Mouse (Mus musculus) hindbrain, embryonic 16.5 days (tissue): ENCODE measurements around the gene Vwc2. TPM values are rescaled to one million over a fixed set of nuclear protein-coding genes. Genes with fewer than 3 reads are reported as not detected.

Source experiments
- ATAC-seq: fragments of 200-750 bp; cut with Nextera tagmentation; 2 replicates; pipeline ENCODE4 v1.8.0; 2017; ENCODE audit warnings: moderate TSS enrichment, moderate library complexity
- H3K27ac ChIP-seq: fragments of 300-500 bp; sonication (generic); 2 replicates; pipeline ENCODE4 v1.5.1; 2014; ENCODE audit warnings: low read depth, mild to moderate bottlenecking, control low read depth, low read length, moderate library complexity
- H3K27me3 ChIP-seq: fragments of 300-500 bp; sonication (generic); replicated peaks from 2 replicates; pipeline ENCODE4 v1.6.1; 2014; ENCODE audit warnings: low read length; ENCODE audit not compliant: control insufficient read depth, insufficient read depth
- H3K36me3 ChIP-seq: fragments of 300-500 bp; sonication (generic); 2 replicates; pipeline ENCODE4 v1.6.1; 2014; ENCODE audit warnings: mild to moderate bottlenecking, low read length, moderate library complexity, mixed read lengths; ENCODE audit not compliant: control insufficient read depth, insufficient read depth
- H3K4me1 ChIP-seq: fragments of 300-500 bp; sonication (generic); 2 replicates; pipeline ENCODE4 v1.6.1; 2014; ENCODE audit warnings: low read depth, low read length; ENCODE audit not compliant: control insufficient read depth, insufficient read depth
- H3K4me2 ChIP-seq: fragments of 300-500 bp; sonication (generic); 2 replicates; pipeline ENCODE4 v1.6.1; 2014; ENCODE audit warnings: mild to moderate bottlenecking, low read length, control low read depth, moderate library complexity
- H3K4me3 ChIP-seq: fragments of 300-500 bp; sonication (generic); 2 replicates; pipeline ENCODE4 v1.5.1; 2014; ENCODE audit warnings: mild to moderate bottlenecking, low read length, control low read depth, moderate library complexity
- H3K9ac ChIP-seq: fragments of 300-500 bp; sonication (generic); 2 replicates; pipeline ENCODE4 v1.6.1; 2014; ENCODE audit warnings: low read depth, mild to moderate bottlenecking, control low read depth, low read length, moderate library complexity
- H3K9me3 ChIP-seq: fragments of 300-500 bp; sonication (generic); 2 replicates; pipeline ENCODE4 v1.6.1; 2014; ENCODE audit warnings: mild to moderate bottlenecking, low read length, moderate library complexity; ENCODE audit not compliant: control insufficient read depth
- WGBS: fragments of 180-500 bp; shearing (Covaris S2); extraction: QIAGEN DNeasy Blood & Tissue Kit; methylation state at CpG from one replicate; pipeline ENCODE4 v1.1.7; 2014; 5-methylcytosine and 5-hydroxymethylcytosine counted together
- polyA plus RNA-seq: library from polyadenylated mRNA; unstranded; fragments of >200 nt; fragmentation: Nextera tagmentation; extraction: Ambion mirVana; gene quantifications from 2 replicates; pipeline ENCODE4 v1.2.1, GENCODE M21; 2015

Vwc2 gene
- polyA plus RNA-seq, result 9.3 and 12.1 TPM in 2 replicates

DNA sequence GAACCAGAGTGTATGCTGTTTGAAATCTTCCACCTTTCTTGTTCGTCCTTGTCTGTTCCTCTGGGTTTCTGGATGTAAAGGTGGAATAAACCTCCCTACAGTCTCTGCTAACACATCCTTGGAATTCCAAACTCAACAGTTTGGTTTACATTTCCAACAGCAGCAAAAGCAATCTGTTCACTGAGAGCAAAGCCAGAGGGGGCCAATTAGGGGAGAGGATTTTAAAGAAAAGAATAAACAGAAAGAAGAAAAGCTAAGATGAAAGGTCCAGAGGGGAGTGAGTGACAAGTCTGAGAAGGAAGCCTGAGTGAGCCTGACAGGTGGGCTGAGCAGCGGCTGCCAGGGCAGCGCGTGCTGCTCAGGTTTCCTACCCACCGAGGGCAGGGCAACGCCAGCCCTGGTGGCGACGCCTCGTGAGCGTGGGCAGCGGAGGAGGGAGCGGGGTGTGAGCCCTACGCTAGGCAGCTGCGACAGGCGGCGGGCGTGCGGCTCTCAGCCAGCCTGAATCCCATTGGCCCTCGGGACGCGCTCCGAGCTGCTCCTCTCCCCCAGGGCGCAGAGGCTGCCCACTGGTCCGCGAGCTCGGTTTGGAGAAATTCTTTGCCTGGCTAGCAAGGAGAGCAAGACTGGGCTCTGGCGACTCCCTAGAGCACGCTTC is at the start of gene Vwc2:
Gene Vwc2, plus strand, starts transcription at position 648 of the 658 bp plus-strand sequence.
- peak; percentile 70 for ATAC-seq
- H3K27ac ChIP-seq, result peak within 1 kb of the TSS; percentile 41; the same call in 1 of the 2 replicates
- peak within 1 kb of the TSS; percentile 65 for H3K4me3 ChIP-seq
- under 1% methylated on average over 25 of the region's 28 CpGs for WGBS
- no peaks in the 10 kb centered on the region for H3K36me3 ChIP-seq
- peaks cover 8% of the 10 kb centered on the region for H3K27me3 ChIP-seq
- peak within 1 kb of the TSS; percentile 76 for H3K9ac ChIP-seq
- no peaks in the 10 kb centered on the region for H3K9me3 ChIP-seq
- H3K4me1 ChIP-seq, result peaks cover 18% of the 10 kb centered on the region
- peak within 1 kb of the TSS; percentile 95 for H3K4me2 ChIP-seq

DNA sequence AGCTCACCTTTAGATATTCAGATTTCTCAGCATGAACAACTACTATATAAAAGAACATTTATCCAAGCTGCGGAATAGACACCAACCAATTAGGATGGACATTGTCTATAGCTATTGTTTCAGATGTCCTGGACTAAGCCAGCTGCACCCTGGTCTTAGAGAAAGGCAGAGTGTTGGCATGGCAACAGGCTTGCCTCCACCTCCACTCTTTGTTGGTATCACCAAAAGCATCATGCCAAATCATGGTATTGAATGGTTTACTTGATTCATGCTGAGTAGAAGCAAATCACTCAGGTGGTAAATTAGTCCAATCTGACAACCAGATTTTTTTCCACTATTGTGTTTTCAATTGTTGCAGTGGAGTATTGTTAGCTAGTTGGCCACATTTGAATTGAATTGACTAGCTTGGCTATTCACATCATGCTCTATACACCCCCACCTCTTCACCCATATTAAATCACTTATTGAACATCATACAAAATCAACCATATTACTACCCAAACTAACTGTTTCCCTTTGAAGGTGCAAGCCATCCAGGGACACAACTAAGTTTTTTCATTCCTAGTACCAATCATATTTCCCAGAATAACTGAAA is 25.8 kb upstream of the Vwc2 start:
- no peak overlapping the region for H3K27ac ChIP-seq
- no peak overlapping the region for H3K4me3 ChIP-seq
- no peak overlapping the region for H3K9ac ChIP-seq
- H3K27me3 ChIP-seq, result no peaks in the 10 kb centered on the region
- no peak for ATAC-seq
- 17% methylated on average over 1 of the region's 1 CpGs for WGBS
- no peak overlapping the region for H3K4me2 ChIP-seq
- H3K9me3 ChIP-seq, result no peaks in the 10 kb centered on the region
- no peaks in the 10 kb centered on the region for H3K4me1 ChIP-seq
- no peaks in the 10 kb centered on the region for H3K36me3 ChIP-seq

DNA sequence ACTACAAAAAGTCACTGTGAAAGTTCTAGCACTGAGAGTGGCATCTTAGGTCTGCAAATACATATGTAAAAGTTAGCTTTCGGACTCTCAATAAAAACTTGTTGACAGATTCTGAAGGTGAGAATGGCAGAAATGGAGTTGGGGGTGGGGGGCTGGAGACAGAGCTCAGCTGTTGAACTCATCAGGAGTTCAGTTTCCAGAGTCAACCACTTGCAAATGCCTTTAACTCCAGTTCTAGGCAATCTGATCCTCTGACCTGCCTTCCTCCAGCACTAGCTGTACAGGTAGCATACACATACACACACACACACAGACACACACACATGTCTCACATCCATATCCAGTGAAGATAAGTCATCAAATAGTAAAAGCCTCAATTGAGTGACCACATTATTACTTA is 16.4 kb upstream of the Vwc2 start:
- H3K9me3 ChIP-seq, result peaks cover 3% of the 10 kb centered on the region; the same call in 1 of the 2 replicates
- no peak for ATAC-seq

DNA sequence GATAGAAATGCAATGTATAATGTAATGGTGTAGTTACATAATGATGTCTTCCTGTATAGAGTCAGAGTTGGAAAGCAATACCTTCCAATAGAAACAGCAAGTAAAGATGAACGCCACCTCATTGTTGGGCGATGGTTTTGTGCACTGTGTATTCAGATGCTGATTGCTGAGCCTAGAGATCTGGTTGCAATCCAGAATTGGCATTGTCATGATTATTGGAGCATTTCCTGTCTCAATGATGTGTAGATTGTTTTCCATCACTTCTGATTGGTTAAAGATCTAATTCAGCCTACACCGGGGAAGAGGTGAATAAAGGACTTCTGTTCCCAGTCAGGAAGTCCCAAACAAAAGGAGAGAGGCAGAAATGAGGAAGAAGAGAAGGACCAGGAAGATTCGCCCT is 15.7 kb upstream of the Vwc2 start:
- H3K4me3 ChIP-seq, result no peak overlapping the region
- H3K9me3 ChIP-seq, result peaks cover 3% of the 10 kb centered on the region; the same call in 1 of the 2 replicates
- H3K27ac ChIP-seq, result no peak overlapping the region
- WGBS, result 64% methylated on average over 4 of the region's 4 CpGs
- no peak overlapping the region for H3K4me2 ChIP-seq
- ATAC-seq, result no peak
- H3K27me3 ChIP-seq, result no peaks in the 10 kb centered on the region
- no peak overlapping the region for H3K9ac ChIP-seq
- H3K36me3 ChIP-seq, result no peaks in the 10 kb centered on the region
- no peaks in the 10 kb centered on the region for H3K4me1 ChIP-seq

More for the DNA sequence above, 16.4 kb upstream of the Vwc2 start:
- Histone ChIP-seq H3K27ac (no peak overlapping the region), H3K9ac (no peak overlapping the region), H3K4me2 (no peak overlapping the region), H3K4me1 (no peaks in the 10 kb centered on the region), H3K4me3 (no peak overlapping the region), H3K27me3 (no peaks in the 10 kb centered on the region), H3K36me3 (no peaks in the 10 kb centered on the region)
- 100% methylated on average over 1 of the region's 1 CpGs for WGBS

DNA sequence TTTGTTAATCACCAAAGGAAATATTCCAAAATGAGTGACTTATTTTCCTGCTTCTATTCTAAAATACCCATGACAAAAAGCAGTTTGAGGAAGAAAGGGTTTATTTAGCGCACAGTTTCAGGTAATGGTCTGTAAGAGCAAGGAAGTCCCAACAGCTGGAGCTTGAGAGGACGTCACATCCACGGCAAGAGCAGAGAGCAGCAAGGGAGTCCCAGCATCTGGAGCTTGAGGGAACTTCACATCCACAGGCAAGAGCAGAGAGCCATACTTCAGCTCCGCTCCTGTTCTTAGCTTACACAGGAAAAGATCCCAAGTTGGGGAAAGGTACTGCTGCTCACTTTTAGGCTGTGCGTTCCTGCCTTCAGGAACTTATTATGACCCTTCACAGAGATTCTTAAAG is 15.0 kb upstream of the Vwc2 start:
- Histone ChIP-seq H3K27me3 (no peaks in the 10 kb centered on the region), H3K4me2 (no peak overlapping the region), H3K9ac (no peak overlapping the region), H3K4me3 (no peak overlapping the region), H3K27ac (no peak overlapping the region), H3K9me3 (peaks cover 3% of the 10 kb centered on the region; the same call in 1 of the 2 replicates), H3K36me3 (no peaks in the 10 kb centered on the region), H3K4me1 (no peaks in the 10 kb centered on the region)
- 90% methylated on average over 5 of the region's 5 CpGs for WGBS
- no peak for ATAC-seq

DNA sequence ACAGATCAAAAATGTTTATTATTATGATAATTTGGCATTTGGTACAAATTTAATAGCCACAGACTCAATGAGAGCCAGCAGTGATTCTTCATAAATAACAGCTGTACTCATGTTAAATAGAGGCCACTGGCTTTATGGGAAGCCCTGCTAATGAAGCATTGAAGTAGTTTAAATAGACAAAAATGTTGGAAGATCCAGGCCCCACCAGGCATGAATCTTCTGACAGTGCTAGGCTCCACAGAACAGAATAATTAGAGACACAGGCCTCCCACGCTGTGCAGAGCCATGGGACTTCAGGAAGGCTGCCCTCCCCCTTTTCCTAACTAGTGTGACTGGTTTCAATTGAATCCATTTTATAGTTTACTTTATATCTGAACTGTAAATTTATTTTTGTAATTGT is 11.8 kb upstream of the Vwc2 start:
- Histone ChIP-seq H3K27me3 (no peaks in the 10 kb centered on the region), H3K9me3 (peaks cover 3% of the 10 kb centered on the region; the same call in 1 of the 2 replicates), H3K4me3 (no peak overlapping the region), H3K36me3 (no peaks in the 10 kb centered on the region), H3K27ac (no peak overlapping the region), H3K4me1 (no peaks in the 10 kb centered on the region), H3K4me2 (no peak overlapping the region), H3K9ac (no peak overlapping the region)
- WGBS, result 25% methylated on average over 1 of the region's 1 CpGs
- peak; percentile 82 for ATAC-seq

DNA sequence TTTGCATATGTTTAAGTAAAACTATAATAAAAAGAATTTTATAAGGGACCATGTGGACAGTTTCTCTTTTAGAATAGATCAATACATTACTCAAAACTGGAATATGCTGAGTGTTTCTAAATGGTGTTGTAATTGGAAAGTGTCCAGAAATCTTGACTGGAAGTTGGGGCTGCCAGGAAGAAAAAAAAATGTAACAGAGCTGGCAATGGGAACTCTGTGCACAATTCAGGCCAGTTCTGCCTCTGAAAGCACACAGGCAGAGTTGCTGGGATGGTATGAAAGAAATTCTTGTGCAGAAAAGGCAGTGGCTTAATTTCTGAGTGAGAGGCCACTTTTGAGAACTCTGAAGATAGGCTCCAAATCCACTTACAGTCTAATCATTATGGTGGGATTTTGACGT is 11.4 kb upstream of the Vwc2 start:
- no peak overlapping the region for H3K9ac ChIP-seq
- H3K9me3 ChIP-seq, result peaks cover 3% of the 10 kb centered on the region; the same call in 1 of the 2 replicates
- no peaks in the 10 kb centered on the region for H3K27me3 ChIP-seq
- no peak overlapping the region for H3K4me2 ChIP-seq
- no peaks in the 10 kb centered on the region for H3K4me1 ChIP-seq
- no peak overlapping the region for H3K4me3 ChIP-seq
- WGBS, result 50% methylated on average over 1 of the region's 1 CpGs
- H3K36me3 ChIP-seq, result no peaks in the 10 kb centered on the region
- ATAC-seq, result peak; percentile 70; the same call in 1 of the 2 replicates
- no peak overlapping the region for H3K27ac ChIP-seq

DNA sequence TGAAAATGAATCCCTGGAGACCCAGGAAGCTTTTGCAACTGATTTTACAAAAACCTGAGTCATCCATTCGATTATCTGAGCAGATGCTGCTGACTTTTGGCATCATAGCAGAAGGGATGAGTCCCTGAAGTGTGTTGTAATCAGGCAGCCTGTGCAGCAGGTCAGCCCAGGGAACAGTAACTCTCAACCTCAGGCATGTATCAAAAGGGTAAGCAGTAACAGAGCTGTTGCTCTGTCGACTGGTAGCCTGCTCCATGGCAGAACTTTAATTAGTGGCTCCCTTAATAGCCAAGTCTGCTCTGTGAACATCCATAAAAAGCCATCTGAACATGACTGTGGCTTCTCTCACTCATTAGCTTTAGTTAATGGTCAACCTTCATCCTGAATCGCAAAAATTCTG is 5.1 kb upstream of the Vwc2 start:
- Histone ChIP-seq H3K27me3 (0 out of 2 replicates have a peak, but pooled peaks cover 3% of the 10 kb centered on the region), H3K9me3 (no peaks in the 10 kb centered on the region), H3K36me3 (no peaks in the 10 kb centered on the region), H3K9ac (no peak overlapping the region), H3K4me2 (no peak overlapping the region), H3K4me3 (no peak overlapping the region), H3K27ac (no peak overlapping the region), H3K4me1 (peaks cover 3% of the 10 kb centered on the region; the same call in 1 of the 2 replicates)
- ATAC-seq, result no peak
- WGBS, result 60% methylated on average over 3 of the region's 3 CpGs

DNA sequence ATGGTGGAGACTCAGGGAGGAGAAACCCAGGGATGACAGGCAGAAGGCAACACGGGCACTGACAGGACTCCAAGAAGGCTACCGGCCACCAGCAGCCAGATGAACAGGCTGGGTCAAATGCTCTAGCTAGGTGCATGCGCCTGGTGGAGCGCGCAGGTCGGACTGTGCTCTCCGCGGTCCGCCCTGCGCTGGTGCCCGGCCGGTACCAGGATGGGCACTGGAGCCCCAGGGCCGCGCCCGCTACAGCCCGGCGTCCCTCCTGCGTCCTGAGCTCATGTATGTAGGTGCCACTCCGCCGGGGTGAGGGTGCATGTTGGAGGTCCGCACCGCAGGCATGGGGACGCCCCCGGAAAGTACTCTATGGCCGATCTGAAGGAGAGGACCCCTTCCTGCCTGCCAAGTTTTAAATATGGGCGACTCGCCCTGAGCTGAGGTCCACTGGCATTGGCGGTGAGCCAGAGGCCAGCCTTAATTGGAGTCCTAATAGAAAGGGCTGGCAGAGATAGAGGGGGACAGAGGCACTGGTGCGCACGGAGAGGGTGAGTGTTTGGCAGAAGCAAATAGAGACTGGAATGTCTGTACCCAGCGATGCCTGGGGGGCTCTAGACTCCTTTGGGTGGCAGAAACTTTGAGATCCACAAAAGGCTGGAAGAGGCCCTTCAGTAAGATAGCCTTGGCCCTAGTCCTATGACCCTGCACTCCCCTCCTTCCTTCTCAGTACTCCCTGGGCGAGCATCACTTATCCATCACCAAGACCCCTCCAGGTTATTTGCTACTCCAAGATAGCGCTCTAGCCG is 409 bp downstream of the Vwc2 start:
- no peaks in the 10 kb centered on the region for H3K9me3 ChIP-seq
- under 1% methylated on average over 32 of the region's 34 CpGs for WGBS
- peak overlapping the region; percentile 76 for H3K9ac ChIP-seq
- peaks cover 8% of the 10 kb centered on the region for H3K27me3 ChIP-seq
- peak overlapping the region; percentile 65 for H3K4me3 ChIP-seq
- H3K4me2 ChIP-seq, result peak overlapping the region; percentile 95
- peak overlapping the region; percentile 41; the same call in 1 of the 2 replicates for H3K27ac ChIP-seq
- ATAC-seq, result peak; percentile 46
- peaks cover 18% of the 10 kb centered on the region for H3K4me1 ChIP-seq
- no peaks in the 10 kb centered on the region for H3K36me3 ChIP-seq
